Mouse (Mus musculus) liver, adult 2 months (tissue): ENCODE measurements around the gene Stk10.

Source experiments
- CTCF ChIP-seq: fragments of 200-500 bp; IDR thresholded peaks from 2 replicates; pipeline ENCODE4 v1.5.1; 2011; ENCODE audit warnings: low read depth, low read length, control low read depth
- POLR2A ChIP-seq: fragments of 200-500 bp; IDR thresholded peaks from 2 replicates; pipeline ENCODE4 v1.6.1; 2011; ENCODE audit warnings: low read length, control low read depth; ENCODE audit not compliant: insufficient read depth; ENCODE audit errors: extremely low read depth

- TF ChIP-seq POLR2A (no peak), CTCF (no peak)
Observed at GRCm38 (mm10) chr11:32585996-32586395, 52.9 kb downstream of the Stk10 start.
